Mouse (Mus musculus) gastrocnemius, adult 2 months (tissue): ENCODE measurements at regions not wholly inside any gene's neighbourhood (a gene's known extent, or its start where the extent isn't known, plus 50 kb on each side); places are given as distances from the start of the nearest gene placed in this dataset.

Experiments
- DNase-seq: peaks from one replicate; pipeline ENCODE4 v3.0.0; 2022
- H3K27ac ChIP-seq: fragments of 200-600 bp; 2 replicates; pipeline ENCODE4 v1.8.1; 2022; ENCODE audit warnings: mild to moderate bottlenecking
- H3K4me3 ChIP-seq: fragments of 200-600 bp; 2 replicates; pipeline ENCODE4 v1.8.1; 2022; ENCODE audit warnings: mild to moderate bottlenecking, moderate library complexity
- CTCF ChIP-seq: fragments of 200-600 bp; IDR thresholded peaks from 2 replicates; pipeline ENCODE4 v1.8.1; 2022; ENCODE audit warnings: antibody characterized with exemption, mild to moderate bottlenecking, moderate library complexity
- intact Hi-C: fragments of 180-260 bp; cut with DNase I; formaldehyde crosslinking; loops from one replicate; pipeline ENCODE4 v1.15.1; 2025

DNA sequence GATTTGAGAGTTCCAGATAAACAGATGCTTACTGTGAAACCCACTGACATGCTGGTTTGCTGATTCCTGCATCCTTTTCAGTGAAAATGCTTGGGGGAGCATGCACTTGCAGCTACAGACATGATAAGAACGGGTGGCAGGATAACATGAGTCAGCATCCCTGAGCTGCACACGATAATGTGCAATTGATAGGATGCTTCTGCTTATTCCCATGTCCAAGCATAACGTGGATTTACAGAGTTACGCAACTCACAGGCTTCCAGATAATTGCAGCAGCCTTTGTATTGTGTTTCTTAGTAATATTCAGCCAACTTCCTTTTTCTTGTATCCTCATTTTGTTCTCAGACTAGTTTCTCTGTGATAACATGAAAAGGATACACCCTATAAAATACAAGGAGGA is 245.7 kb downstream of the Flrt2 start:
- intact Hi-C loops: no loop called here
- H3K4me3 ChIP-seq: no peak overlapping the region
- no peak overlapping the region for H3K27ac ChIP-seq
- DNase-seq: no peak
- no peak for TF ChIP-seq CTCF

DNA sequence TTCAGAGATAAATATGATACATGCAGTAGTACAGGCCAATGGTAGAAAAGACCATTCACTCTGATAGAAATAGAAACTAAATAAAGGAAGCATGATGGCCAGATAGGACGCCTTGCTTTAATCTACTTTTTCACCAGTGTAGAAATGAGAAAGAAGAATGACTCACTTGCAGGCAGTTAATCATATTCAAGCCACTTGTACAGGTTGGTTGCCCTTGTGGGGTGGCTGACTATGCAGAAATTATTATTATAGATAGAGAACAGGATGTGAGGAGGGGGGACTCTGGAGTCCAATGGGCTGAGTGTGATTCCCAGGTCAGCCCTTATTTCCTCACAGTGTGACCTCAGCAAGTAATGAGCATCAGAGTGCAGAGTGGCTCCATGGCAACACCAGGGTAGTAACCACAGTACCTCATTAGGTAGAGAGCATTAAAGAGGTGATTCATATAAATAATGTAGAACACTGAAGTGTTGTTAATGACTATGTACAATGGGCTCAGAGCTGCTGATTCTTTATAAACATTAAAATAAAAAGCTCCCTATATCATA is 248.5 kb downstream of the Flrt2 start:
- intact Hi-C loops: no loop called here
- no peak for DNase-seq
- TF ChIP-seq CTCF: no peak
- no peak overlapping the region for H3K27ac ChIP-seq
- no peak overlapping the region for H3K4me3 ChIP-seq

- intact Hi-C loops: no loop called here
- no peak overlapping the region for H3K4me3 ChIP-seq
- H3K27ac ChIP-seq: no peak overlapping the region
- DNase-seq: no peak
- no peak for TF ChIP-seq CTCF
These were observed 267.9 kb downstream of the Flrt2 start for GRCm38 (mm10) chr12:95959786-95960504.

DNA sequence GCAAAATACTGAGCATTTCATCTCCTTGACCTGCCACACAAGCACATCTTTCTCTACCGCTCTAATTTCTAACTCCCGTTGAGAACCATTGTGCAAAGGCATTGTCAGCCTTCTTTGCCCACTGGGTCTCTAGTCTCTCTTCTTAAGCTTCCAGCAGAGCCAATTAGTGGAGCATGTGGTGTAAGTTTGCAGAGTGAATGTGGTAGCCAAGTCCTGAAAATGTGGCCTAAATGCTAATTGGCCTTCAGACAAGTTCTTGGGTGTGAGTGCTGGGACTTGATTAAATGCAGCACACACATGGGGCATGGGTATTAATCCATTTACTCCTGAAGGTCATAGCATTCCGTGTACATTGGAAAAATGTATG is 268.5 kb downstream of the Flrt2 start:
- no peak for DNase-seq
- TF ChIP-seq CTCF: no peak
- Histone ChIP-seq H3K27ac (no peak overlapping the region), H3K4me3 (no peak overlapping the region)
- intact Hi-C loops: no loop called here

- intact Hi-C loops: no loop called here
- H3K4me3 ChIP-seq: no peak overlapping the region
- TF ChIP-seq CTCF: no peak
- no peak overlapping the region for H3K27ac ChIP-seq
- no peak for DNase-seq
These were observed 270.8 kb downstream of the Flrt2 start for GRCm38 (mm10) chr12:95962817-95963216.

DNA sequence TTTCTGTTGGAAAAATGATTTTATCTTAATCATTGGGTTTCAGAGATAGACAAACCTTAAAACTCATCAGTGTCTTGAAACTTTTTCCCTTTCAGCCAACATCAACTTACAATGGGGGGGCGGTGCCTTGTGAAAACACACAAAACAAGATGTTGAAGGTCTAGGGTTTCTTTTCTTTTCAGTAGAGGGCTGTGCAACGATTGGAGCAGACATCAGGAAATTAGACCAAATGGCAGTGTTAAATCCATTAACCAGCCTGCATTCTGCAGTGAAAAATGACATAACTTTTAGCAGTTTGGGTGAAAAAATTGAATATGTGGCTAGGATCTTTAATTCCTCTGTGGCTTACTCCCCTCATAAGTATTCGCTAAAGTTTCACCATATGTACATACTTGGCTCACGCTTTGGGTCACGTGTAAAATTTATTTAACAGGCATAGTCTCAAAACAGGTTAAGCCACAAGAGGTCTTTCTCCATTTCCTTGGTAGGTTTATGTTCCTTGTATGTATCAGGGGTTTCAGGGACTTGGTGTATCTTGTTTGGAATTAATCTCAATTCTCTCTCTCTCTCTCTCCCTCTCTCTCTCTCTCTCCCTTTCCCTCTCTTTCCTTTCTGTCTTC is 296.8 kb downstream of the Flrt2 start:
- H3K4me3 ChIP-seq: no peak overlapping the region
- no peak for TF ChIP-seq CTCF
- intact Hi-C loops: no loop called here
- DNase-seq: no peak
- no peak overlapping the region for H3K27ac ChIP-seq

DNA sequence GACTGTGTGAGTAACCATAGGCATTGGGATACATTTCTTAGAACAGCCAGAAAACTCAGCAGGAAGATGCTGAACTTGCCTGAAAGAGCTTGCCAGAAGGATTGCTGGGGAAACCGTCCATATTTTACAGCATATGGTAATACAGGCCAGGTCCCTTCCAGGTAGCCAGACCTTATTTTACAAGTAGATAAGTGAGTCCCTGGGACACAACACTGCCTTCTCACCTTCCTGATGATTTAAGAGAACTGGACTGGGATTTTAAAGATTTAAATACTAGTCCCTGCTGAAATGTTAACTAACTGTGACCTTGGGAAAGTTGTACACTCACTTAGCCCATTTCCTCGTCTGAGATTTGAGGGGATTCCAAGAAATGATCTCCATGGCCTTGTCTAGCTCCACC is 302.9 kb downstream of the Flrt2 start:
- no peak for DNase-seq
- Histone ChIP-seq H3K27ac (no peak overlapping the region), H3K4me3 (no peak overlapping the region)
- TF ChIP-seq CTCF: no peak
- intact Hi-C loops: no loop called here

GRCm38 (mm10) chr12:96030180-96030579 is 338.2 kb downstream of the Flrt2 start:
- no peak for DNase-seq
- intact Hi-C loops: no loop called here
- no peak overlapping the region for H3K27ac ChIP-seq

GRCm38 (mm10) chr12:96075365-96075764 is 383.3 kb downstream of the Flrt2 start:
- no peak for TF ChIP-seq CTCF
- H3K27ac ChIP-seq: no peak overlapping the region
- no peak for DNase-seq
- no peak overlapping the region for H3K4me3 ChIP-seq
- intact Hi-C loops: no loop called here

More at GRCm38 (mm10) chr12:96030180-96030579, 338.2 kb downstream of the Flrt2 start:
- no peak overlapping the region for H3K4me3 ChIP-seq
- no peak for TF ChIP-seq CTCF

GRCm38 (mm10) chr12:96090995-96091394 is 399.0 kb downstream of the Flrt2 start:
- Histone ChIP-seq H3K27ac (no peak overlapping the region), H3K4me3 (no peak overlapping the region)
- DNase-seq: no peak
- intact Hi-C loops: no loop called here
- TF ChIP-seq CTCF: no peak

- intact Hi-C loops: no loop called here
- no peak for DNase-seq
- TF ChIP-seq CTCF: no peak
- no peak overlapping the region for H3K4me3 ChIP-seq
- no peak overlapping the region for H3K27ac ChIP-seq
These were observed 414.2 kb downstream of the Flrt2 start for GRCm38 (mm10) chr12:96106254-96106653.

DNA sequence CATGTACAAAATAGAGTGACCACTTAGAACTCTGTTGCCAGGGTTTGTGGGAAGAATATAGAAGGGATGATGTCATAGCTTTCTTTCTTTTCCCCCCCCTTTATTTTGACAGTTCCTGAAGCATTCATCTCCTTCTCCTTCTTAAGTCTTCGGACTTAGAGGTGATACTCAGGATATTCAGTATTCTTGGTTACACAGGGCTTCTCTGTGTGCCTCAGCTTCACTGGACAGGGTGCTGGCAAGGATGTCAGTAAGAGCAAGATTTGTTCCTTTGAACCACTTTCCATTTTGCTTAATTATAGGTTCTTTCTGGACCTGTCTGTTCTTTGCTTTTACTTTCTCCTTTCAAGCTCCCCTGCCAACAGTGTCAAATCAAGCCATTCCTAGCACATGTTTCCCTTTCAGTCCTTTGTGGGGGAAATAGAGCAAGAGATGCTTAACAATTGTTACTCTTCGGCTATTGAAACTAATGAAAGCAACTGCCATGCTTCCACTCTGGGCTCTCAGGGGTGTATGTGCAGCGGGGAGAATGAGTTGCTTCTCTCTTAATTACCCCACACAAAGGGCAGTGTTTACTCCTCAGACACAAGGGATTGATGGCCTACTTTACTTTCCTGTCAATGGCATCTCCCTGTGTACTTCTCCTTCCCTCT is 422.8 kb downstream of the Flrt2 start:
- intact Hi-C loops: no loop called here

GRCm38 (mm10) chr12:96117553-96117952 is 425.5 kb downstream of the Flrt2 start:
- DNase-seq: no peak
- no peak overlapping the region for H3K4me3 ChIP-seq
- no peak for TF ChIP-seq CTCF
- intact Hi-C loops: no loop called here
- H3K27ac ChIP-seq: no peak overlapping the region

More for the DNA sequence above, 422.8 kb downstream of the Flrt2 start:
- no peak for DNase-seq
- TF ChIP-seq CTCF: no peak
- Histone ChIP-seq H3K27ac (no peak overlapping the region), H3K4me3 (no peak overlapping the region)
